Mouse (Mus musculus) kidney, postnatal 0 days (tissue): ENCODE measurements around the gene Gm13420. TPM values are rescaled to one million over a fixed set of nuclear protein-coding genes. Genes with fewer than 3 reads are reported as not detected.
"Not testable (repeated sequence)": the region's sequence is repeated elsewhere in the genome, so short reads cannot be mapped to it uniquely, and the experiment has no call there.

ENCODE experiments used
- ATAC-seq: fragments of 200-750 bp; cut with Nextera tagmentation; replicated peaks from 2 replicates; pipeline ENCODE4 v1.8.0; 2017; ENCODE audit warnings: low read depth, moderate number of reproducible peaks, moderate TSS enrichment, moderate library complexity; ENCODE audit not compliant: low FRiP score
- DNase-seq: peaks from one replicate; pipeline ENCODE4 v3.0.0-alpha.2; 2016; ENCODE audit warnings: low spot score
- H3K27ac ChIP-seq: fragments of 300-500 bp; sonication (generic); 2 replicates; pipeline ENCODE4 v1.5.1; 2014; ENCODE audit warnings: mild to moderate bottlenecking
- H3K27me3 ChIP-seq: fragments of 300-500 bp; sonication (generic); 2 replicates; pipeline ENCODE4 v1.6.1; 2014; ENCODE audit warnings: low read length, mixed read lengths; ENCODE audit not compliant: insufficient read depth
- H3K36me3 ChIP-seq: fragments of 300-500 bp; sonication (generic); 2 replicates; pipeline ENCODE4 v1.6.1; 2014; ENCODE audit warnings: low read length, mixed read lengths; ENCODE audit not compliant: insufficient read depth
- H3K4me1 ChIP-seq: fragments of 300-500 bp; sonication (generic); replicated peaks from 2 replicates; pipeline ENCODE4 v1.6.1; 2014; ENCODE audit warnings: antibody characterized with exemption, low read length, mixed read lengths; ENCODE audit not compliant: insufficient read depth
- H3K4me2 ChIP-seq: fragments of 300-500 bp; sonication (generic); 2 replicates; pipeline ENCODE4 v1.6.1; 2014; ENCODE audit warnings: mild to moderate bottlenecking, low read length, moderate library complexity, mixed read lengths
- H3K4me3 ChIP-seq: fragments of 300-500 bp; sonication (generic); replicated peaks from 2 replicates; pipeline ENCODE4 v1.5.1; 2014; ENCODE audit warnings: low read depth, low read length
- H3K9ac ChIP-seq: fragments of 300-500 bp; sonication (generic); 2 replicates; pipeline ENCODE4 v1.6.1; 2014; ENCODE audit warnings: low read depth, low read length
- H3K9me3 ChIP-seq: fragments of 300-500 bp; sonication (generic); replicated peaks from 2 replicates; pipeline ENCODE4 v1.6.1; 2016; ENCODE audit warnings: low read length, inconsistent platforms, mixed read lengths
- CTCF ChIP-seq: IDR thresholded peaks from 2 replicates; pipeline ENCODE4 v1.5.1; 2016; ENCODE audit warnings: antibody characterized with exemption, low read depth, mild to moderate bottlenecking, moderate library complexity
- WGBS: fragments of 180-500 bp; shearing (Covaris S2); extraction: QIAGEN DNeasy Blood & Tissue Kit; methylation state at CpG from one replicate; pipeline ENCODE4 v1.1.7; 2014; 5-methylcytosine and 5-hydroxymethylcytosine counted together
- polyA plus RNA-seq: library from polyadenylated mRNA; unstranded; fragments of >200 nt; fragmentation: Nextera tagmentation; extraction: Ambion mirVana; gene quantifications from 2 replicates; pipeline ENCODE4 v1.2.1, GENCODE M21; 2015

The Gm13420 gene
- polyA plus RNA-seq = 3.8 and 4.5 TPM in 2 replicates

GRCm38 (mm10) chr2:29751497-29751896, at the start of gene Gm13420:
TSS of gene Gm13420 (minus strand) at chr2:29751685.
- Histone ChIP-seq H3K4me2 (peak within 1 kb of the TSS; percentile 59), H3K27ac (peak within 1 kb of the TSS; percentile 68), H3K27me3 (peaks cover 20% of the 10 kb centered on the region; the same call in 1 of the 2 replicates), H3K4me3 (peak within 1 kb of the TSS; percentile 13; the same call in 1 of the 2 replicates), H3K9me3 (no peaks in the 10 kb centered on the region), H3K9ac (peak within 1 kb of the TSS; percentile 47; the same call in 1 of the 2 replicates), H3K4me1 (peaks cover 16% of the 10 kb centered on the region; the same call in 1 of the 2 replicates), H3K36me3 (no peaks in the 10 kb centered on the region)
- 3% methylated on average over 28 of the region's 28 CpGs for WGBS
- ATAC-seq (peak; percentile 78), DNase-seq (peak; percentile 40)
- TF ChIP-seq CTCF = peak; percentile 12; the same call in 1 of the 2 replicates

- no peak for DNase-seq
- ATAC-seq = no peak
- WGBS = 91% methylated on average over 2 of the region's 2 CpGs
- no peak overlapping the region for H3K4me3 ChIP-seq
- H3K27ac ChIP-seq = no peak overlapping the region
- no peak for TF ChIP-seq CTCF
- H3K9ac ChIP-seq = no peak overlapping the region
- H3K27me3 ChIP-seq = no peaks in the 10 kb centered on the region
- peaks cover 19% of the 10 kb centered on the region for H3K36me3 ChIP-seq
- H3K9me3 ChIP-seq = no peaks in the 10 kb centered on the region
- no peaks in the 10 kb centered on the region for H3K4me1 ChIP-seq
- no peak overlapping the region for H3K4me2 ChIP-seq
These were observed 41.4 kb upstream of the Gm13420 start for GRCm38 (mm10) chr2:29792772-29793487.

GRCm38 (mm10) chr2:29787937-29788681, 36.6 kb upstream of the Gm13420 start, which contains the start of gene Trub2:
TSS of gene Trub2 (minus strand) at chr2:29788502.
- TF ChIP-seq CTCF = no peak
- WGBS = under 1% methylated on average over 45 of the region's 45 CpGs
- H3K4me2 ChIP-seq = peak within 1 kb of the TSS; percentile 90
- H3K4me1 ChIP-seq = peaks cover 3% of the 10 kb centered on the region; the same call in 1 of the 2 replicates
- peak; percentile 87 for ATAC-seq
- H3K27me3 ChIP-seq = no peaks in the 10 kb centered on the region
- H3K9ac ChIP-seq = peak within 1 kb of the TSS; percentile 70
- peak within 1 kb of the TSS; percentile 68 for H3K4me3 ChIP-seq
- H3K9me3 ChIP-seq = no peaks in the 10 kb centered on the region
- peak within 1 kb of the TSS; percentile 70 for H3K27ac ChIP-seq
- DNase-seq = peak; percentile 87
- H3K36me3 ChIP-seq = peaks cover 34% of the 10 kb centered on the region

GRCm38 (mm10) chr2:29787104-29787917, 35.8 kb upstream of the Gm13420 start, which contains the start of gene Coq4:
TSS of gene Coq4 (plus strand) at chr2:29787493.
- ATAC-seq (peak; percentile 84), DNase-seq (peak; percentile 97)
- no peak for TF ChIP-seq CTCF
- no peaks in the 10 kb centered on the region for H3K9me3 ChIP-seq
- WGBS = 2% methylated on average over 31 of the region's 31 CpGs
- no peaks in the 10 kb centered on the region for H3K27me3 ChIP-seq
- peak within 1 kb of the TSS; percentile 90 for H3K4me2 ChIP-seq
- H3K9ac ChIP-seq = peak within 1 kb of the TSS; percentile 70
- peak within 1 kb of the TSS; percentile 68 for H3K4me3 ChIP-seq
- peaks cover 3% of the 10 kb centered on the region; the same call in 1 of the 2 replicates for H3K4me1 ChIP-seq
- H3K27ac ChIP-seq = peak within 1 kb of the TSS; percentile 70
- peaks cover 42% of the 10 kb centered on the region for H3K36me3 ChIP-seq

- peaks cover 3% of the 10 kb centered on the region; the same call in 1 of the 2 replicates for H3K4me1 ChIP-seq
- H3K27me3 ChIP-seq = no peaks in the 10 kb centered on the region
- TF ChIP-seq CTCF = no peak
- ATAC-seq = no peak
- H3K4me3 ChIP-seq = no peak overlapping the region
- no peak overlapping the region for H3K27ac ChIP-seq
- H3K9me3 ChIP-seq = no peaks in the 10 kb centered on the region
- H3K36me3 ChIP-seq = peaks cover 56% of the 10 kb centered on the region
- H3K9ac ChIP-seq = no peak overlapping the region
- no peak overlapping the region for H3K4me2 ChIP-seq
- DNase-seq = no peak
- 70% methylated on average over 4 of the region's 4 CpGs for WGBS
These were observed 32.8 kb upstream of the Gm13420 start for GRCm38 (mm10) chr2:29784290-29784689.

GRCm38 (mm10) chr2:29781256-29781655, 29.8 kb upstream of the Gm13420 start:
- peaks cover 76% of the 10 kb centered on the region for H3K36me3 ChIP-seq
- not testable (repeated sequence) for DNase-seq, ATAC-seq, H3K27ac ChIP-seq, H3K4me1 ChIP-seq, H3K9me3 ChIP-seq, H3K27me3 ChIP-seq, H3K9ac ChIP-seq, H3K4me3 ChIP-seq, H3K4me2 ChIP-seq
- WGBS = 94% methylated on average over 2 of the region's 2 CpGs
